Mouse (Mus musculus): Measurements from ENCODE around the gene Sgms1. TPM values are rescaled to one million over a fixed set of nuclear protein-coding genes. Genes with fewer than 3 reads are reported as not detected.
A peak's percentile ranks its signal among the peaks of the same experiment; 100 is the strongest.

Gene Sgms1
- polyA plus RNA-seq, 1 experiment: 40.7 TPM

DNA sequence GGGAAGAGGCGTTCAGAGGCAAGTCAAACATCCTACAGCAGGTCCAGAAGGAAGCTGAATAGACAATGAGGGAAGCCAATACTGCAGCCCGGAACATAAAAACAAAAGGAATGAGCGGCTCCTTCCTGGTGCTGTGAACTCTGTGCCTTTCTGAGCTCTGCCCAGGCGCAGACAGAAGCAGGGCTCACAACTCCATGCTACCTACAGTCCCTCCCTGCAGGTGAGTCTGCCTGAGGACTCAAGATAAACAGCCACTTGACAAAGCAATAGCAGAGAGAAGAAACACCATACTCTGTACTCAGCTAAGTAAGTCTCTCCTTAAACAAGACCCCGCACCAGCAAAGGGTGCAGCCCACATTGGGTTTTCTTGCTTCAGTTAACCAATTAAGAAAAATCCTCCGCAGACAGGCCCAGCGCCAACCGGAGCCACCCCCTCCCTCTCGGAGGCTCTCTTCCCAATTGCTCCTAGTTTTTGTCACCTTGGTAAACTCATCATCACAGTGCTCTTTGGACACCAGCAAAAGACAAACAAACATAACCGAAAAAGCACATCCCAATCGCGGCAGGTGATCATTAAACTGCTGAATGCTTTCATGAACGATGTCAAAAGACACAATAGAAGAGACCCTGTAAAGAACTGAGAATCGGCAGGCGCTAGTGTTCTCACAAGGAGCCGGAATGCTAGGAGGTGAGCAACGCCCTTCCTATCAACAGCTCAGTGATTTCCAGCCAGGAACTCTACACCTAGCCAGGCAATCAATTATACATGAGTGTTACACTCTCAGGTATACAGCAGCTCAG is 45.4 kb downstream of the Sgms1 start:
- Histone ChIP-seq H3K4me3 (ENCODE audit: insufficient read depth, low read depth, low read length) (no peak overlapping the region), H3K27ac (ENCODE audit: insufficient read depth, low read depth, low read length) (peak overlapping the region; percentile 46; the same call in 1 of the 2 replicates), H3K27me3 (replicated peaks; ENCODE audit: control insufficient read depth, insufficient read depth, low read length) (no peaks in the 10 kb centered on the region), H3K4me1 (ENCODE audit: control insufficient read depth, insufficient read depth, low read length) (peaks cover 38% of the 10 kb centered on the region), H3K36me3 (ENCODE audit: control insufficient read depth, insufficient read depth, low read length) (no peaks in the 10 kb centered on the region)
- peak; percentile 53 for DNase-seq
- WGBS: 23% methylated on average over 17 of the region's 17 CpGs
- TF ChIP-seq CTCF (conservative IDR thresholded peaks at IDR 0.05; ENCODE audit: insufficient read depth, insufficient read length, low read depth, low read length) (no peak), POLR2A (IDR thresholded peaks at IDR 0.05; ENCODE audit: low read depth, low read length) (no peak)

DNA sequence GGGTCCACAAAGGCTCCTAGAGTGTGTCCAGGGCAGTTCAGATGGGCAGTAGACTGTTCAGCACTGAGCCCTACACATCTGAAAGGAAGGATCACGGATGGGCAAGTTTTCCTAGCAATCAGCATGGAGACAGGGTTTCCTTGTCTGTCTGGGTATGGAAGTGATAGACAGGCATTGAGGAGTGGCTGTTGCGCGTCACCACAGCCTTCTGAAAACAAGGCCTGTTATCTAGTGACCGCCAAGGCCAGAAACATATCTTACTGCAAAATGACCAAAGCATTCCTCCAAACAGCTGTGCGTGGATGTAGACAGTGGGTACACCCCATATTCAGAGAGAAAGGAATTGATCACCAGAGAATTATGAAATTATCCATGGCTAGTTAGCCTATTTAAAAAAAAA is 47.1 kb downstream of the Sgms1 start:
- 86% methylated on average over 5 of the region's 5 CpGs for WGBS
- Histone ChIP-seq H3K27me3 (replicated peaks; ENCODE audit: control insufficient read depth, insufficient read depth, low read length) (no peaks in the 10 kb centered on the region), H3K4me1 (ENCODE audit: control insufficient read depth, insufficient read depth, low read length) (peaks cover 32% of the 10 kb centered on the region), H3K27ac (ENCODE audit: insufficient read depth, low read depth, low read length) (no peak overlapping the region), H3K4me3 (ENCODE audit: insufficient read depth, low read depth, low read length) (no peak overlapping the region), H3K36me3 (ENCODE audit: control insufficient read depth, insufficient read depth, low read length) (no peaks in the 10 kb centered on the region)
- no peak for DNase-seq
- TF ChIP-seq POLR2A (IDR thresholded peaks at IDR 0.05; ENCODE audit: low read depth, low read length) (no peak), CTCF (conservative IDR thresholded peaks at IDR 0.05; ENCODE audit: insufficient read depth, insufficient read length, low read depth, low read length) (no peak)

DNA sequence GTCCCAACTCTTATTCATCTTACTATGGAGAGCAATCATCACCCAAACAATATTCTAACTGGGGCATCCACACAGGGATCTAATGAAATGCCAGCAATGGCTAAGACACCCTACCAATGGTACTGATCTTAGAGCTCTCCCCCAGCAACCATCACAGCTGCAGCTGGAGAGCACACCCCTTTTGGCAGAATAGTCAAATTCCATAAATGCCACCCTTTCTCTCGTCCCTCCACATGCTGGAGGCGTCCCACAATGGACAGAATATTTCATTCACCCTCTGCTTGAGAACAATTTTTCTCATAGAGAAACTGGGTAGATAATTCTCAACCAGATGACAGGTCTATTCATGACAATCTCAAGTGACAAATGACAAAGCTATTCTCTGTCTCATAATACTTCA is 48.4 kb downstream of the Sgms1 start:
- no peak for DNase-seq
- Histone ChIP-seq H3K4me1 (ENCODE audit: control insufficient read depth, insufficient read depth, low read length) (peaks cover 24% of the 10 kb centered on the region), H3K27me3 (replicated peaks; ENCODE audit: control insufficient read depth, insufficient read depth, low read length) (no peaks in the 10 kb centered on the region), H3K36me3 (ENCODE audit: control insufficient read depth, insufficient read depth, low read length) (no peaks in the 10 kb centered on the region), H3K27ac (ENCODE audit: insufficient read depth, low read depth, low read length) (no peak overlapping the region), H3K4me3 (ENCODE audit: insufficient read depth, low read depth, low read length) (no peak overlapping the region)
- WGBS: 9% methylated on average over 2 of the region's 2 CpGs
- no peak for TF ChIP-seq POLR2A (IDR thresholded peaks at IDR 0.05; ENCODE audit: low read depth, low read length)
- TF ChIP-seq CTCF (conservative IDR thresholded peaks at IDR 0.05; ENCODE audit: insufficient read depth, insufficient read length, low read depth, low read length): no peak

DNA sequence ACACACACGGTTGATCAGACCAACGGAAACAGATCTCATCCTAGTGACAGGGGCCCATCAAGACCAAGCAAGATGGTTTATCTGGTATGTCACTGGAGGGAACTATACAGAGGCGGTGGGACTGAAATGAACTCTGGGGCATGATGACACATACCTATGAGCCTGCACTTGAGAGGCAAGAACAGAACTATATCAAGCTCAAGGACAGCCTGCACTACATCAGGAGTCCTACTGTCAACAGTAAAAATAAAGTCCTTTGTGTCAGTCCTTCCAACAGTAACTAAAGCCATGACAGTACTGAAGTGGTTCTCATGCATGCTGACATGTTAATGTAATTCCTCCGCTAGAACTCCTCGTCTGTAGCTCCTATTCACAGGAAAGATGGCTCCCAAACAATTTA is 49.3 kb downstream of the Sgms1 start:
- TF ChIP-seq CTCF (conservative IDR thresholded peaks at IDR 0.05; ENCODE audit: insufficient read depth, insufficient read length, low read depth, low read length): no peak
- no peak for TF ChIP-seq POLR2A (IDR thresholded peaks at IDR 0.05; ENCODE audit: low read depth, low read length)
- peaks cover 24% of the 10 kb centered on the region for H3K4me1 ChIP-seq (ENCODE audit: control insufficient read depth, insufficient read depth, low read length)
- over 99% methylated on average over 5 of the region's 5 CpGs for whole genome bisulfite sequencing

DNA sequence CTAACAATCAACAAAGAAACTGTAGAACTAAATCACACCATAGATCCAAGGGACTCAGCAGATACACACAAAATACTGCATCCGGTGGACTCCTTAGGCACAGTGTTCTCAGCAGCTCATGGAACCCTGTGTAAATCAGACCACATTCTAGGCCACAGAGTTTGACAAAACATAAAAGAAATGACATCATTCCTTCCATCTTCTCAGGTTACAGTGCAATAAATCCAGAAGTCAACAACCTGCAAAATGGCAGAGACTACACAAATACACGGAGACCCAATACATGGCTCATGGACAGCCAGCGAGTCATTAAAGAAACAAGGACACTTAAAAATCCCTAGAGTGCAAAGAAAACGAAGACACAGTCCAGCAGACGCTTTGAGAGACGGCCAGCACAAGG is 51.8 kb downstream of the Sgms1 start:
- peaks cover 13% of the 10 kb centered on the region for H3K4me1 ChIP-seq (ENCODE audit: control insufficient read depth, insufficient read depth, low read length)
- no peaks in the 10 kb centered on the region for H3K36me3 ChIP-seq (ENCODE audit: control insufficient read depth, insufficient read depth, low read length)
- WGBS: 42% methylated on average over 6 of the region's 6 CpGs
- DNase-seq: no peak
- TF ChIP-seq POLR2A (IDR thresholded peaks at IDR 0.05; ENCODE audit: low read depth, low read length) (no peak), CTCF (conservative IDR thresholded peaks at IDR 0.05; ENCODE audit: insufficient read depth, insufficient read length, low read depth, low read length) (no peak)
- H3K27me3 ChIP-seq (replicated peaks; ENCODE audit: control insufficient read depth, insufficient read depth, low read length): no peaks in the 10 kb centered on the region
- no peak overlapping the region for H3K4me3 ChIP-seq (ENCODE audit: insufficient read depth, low read depth, low read length)
- H3K27ac ChIP-seq (ENCODE audit: insufficient read depth, low read depth, low read length): peak overlapping the region; percentile 26; the same call in 1 of the 2 replicates

More for the DNA sequence above, 49.3 kb downstream of the Sgms1 start:
- Histone ChIP-seq H3K4me3 (ENCODE audit: insufficient read depth, low read depth, low read length) (no peak overlapping the region), H3K27ac (ENCODE audit: insufficient read depth, low read depth, low read length) (no peak overlapping the region), H3K27me3 (replicated peaks; ENCODE audit: control insufficient read depth, insufficient read depth, low read length) (no peaks in the 10 kb centered on the region), H3K36me3 (ENCODE audit: control insufficient read depth, insufficient read depth, low read length) (no peaks in the 10 kb centered on the region)
- no peak for DNase-seq

DNA sequence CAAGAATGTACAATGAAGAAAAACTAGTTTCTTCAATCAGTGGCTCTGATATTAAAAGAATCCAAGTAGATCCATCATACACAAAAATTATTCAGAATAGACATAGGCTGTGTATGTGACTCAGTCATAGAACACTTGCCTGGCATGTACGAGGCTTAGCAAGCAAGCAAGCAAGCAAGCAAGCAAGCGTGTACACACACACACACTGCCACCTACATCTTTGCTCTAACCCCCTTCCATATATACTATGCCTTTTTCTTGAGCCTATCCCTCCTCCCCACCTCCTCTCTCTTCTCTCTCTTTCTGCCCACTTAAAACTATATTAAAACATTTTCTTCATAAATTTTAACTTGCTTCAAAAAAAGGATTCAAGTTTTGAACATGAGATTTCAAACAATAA is 54.8 kb downstream of the Sgms1 start:
- 90% methylated on average over 2 of the region's 2 CpGs for WGBS
- TF ChIP-seq POLR2A (IDR thresholded peaks at IDR 0.05; ENCODE audit: low read depth, low read length) (no peak), CTCF (conservative IDR thresholded peaks at IDR 0.05; ENCODE audit: insufficient read depth, insufficient read length, low read depth, low read length) (no peak)
- no peak overlapping the region for H3K27ac ChIP-seq (ENCODE audit: insufficient read depth, low read depth, low read length)

DNA sequence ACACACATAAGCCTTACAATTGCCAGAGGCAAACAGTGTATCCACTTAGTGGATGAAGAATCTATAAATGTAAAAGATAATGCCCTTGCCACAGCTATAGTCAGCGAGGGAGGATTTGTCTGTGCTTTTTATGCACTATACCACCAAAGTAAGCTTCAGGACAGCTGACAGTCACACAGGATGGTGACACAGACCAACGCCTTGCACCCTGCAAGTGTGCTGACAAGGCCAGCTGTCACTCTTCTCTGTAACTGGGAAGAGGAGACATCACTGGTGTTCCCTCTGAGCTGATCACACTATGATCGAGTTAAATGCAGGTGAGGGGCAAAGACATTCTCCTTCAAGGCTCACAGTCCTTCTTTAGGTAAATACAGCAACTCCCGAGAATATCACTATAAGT is 56.0 kb downstream of the Sgms1 start:
- Histone ChIP-seq H3K4me3 (ENCODE audit: insufficient read depth, low read depth, low read length) (no peak overlapping the region), H3K4me1 (ENCODE audit: control insufficient read depth, insufficient read depth, low read length) (peaks cover 4% of the 10 kb centered on the region), H3K27me3 (replicated peaks; ENCODE audit: control insufficient read depth, insufficient read depth, low read length) (no peaks in the 10 kb centered on the region), H3K36me3 (ENCODE audit: control insufficient read depth, insufficient read depth, low read length) (no peaks in the 10 kb centered on the region), H3K27ac (ENCODE audit: insufficient read depth, low read depth, low read length) (no peak overlapping the region)
- WGBS: 87% methylated on average over 4 of the region's 4 CpGs
- TF ChIP-seq CTCF (conservative IDR thresholded peaks at IDR 0.05; ENCODE audit: insufficient read depth, insufficient read length, low read depth, low read length) (no peak), POLR2A (IDR thresholded peaks at IDR 0.05; ENCODE audit: low read depth, low read length) (no peak)
- no peak for DNase-seq

More for the DNA sequence above, 54.8 kb downstream of the Sgms1 start:
- H3K27me3 ChIP-seq (replicated peaks; ENCODE audit: control insufficient read depth, insufficient read depth, low read length): no peaks in the 10 kb centered on the region
- H3K4me1 ChIP-seq (ENCODE audit: control insufficient read depth, insufficient read depth, low read length): peaks cover 4% of the 10 kb centered on the region
- no peak overlapping the region for H3K4me3 ChIP-seq (ENCODE audit: insufficient read depth, low read depth, low read length)
- DNase-seq: no peak
- no peaks in the 10 kb centered on the region for H3K36me3 ChIP-seq (ENCODE audit: control insufficient read depth, insufficient read depth, low read length)
